Mouse (Mus musculus) G1E (cell line): Measurements from ENCODE around the gene Rnf130. TPM values are rescaled to one million over a fixed set of nuclear protein-coding genes. Genes with fewer than 3 reads are reported as not detected.
"Not testable (repeated sequence)": the region's sequence is repeated elsewhere in the genome, so short reads cannot be mapped to it uniquely, and the experiment has no call there.

Experiments
- ATAC-seq: 2 replicates; pipeline ENCODE4 v1.8.0; 2016; ENCODE audit warnings: mild to moderate bottlenecking; ENCODE audit not compliant: insufficient number of reproducible peaks, poor library complexity, low FRiP score, severe bottlenecking; ENCODE audit errors: extremely low read depth
- DNase-seq: peaks from one replicate; pipeline ENCODE4 v3.0.0; 2012; ENCODE audit warnings: low spot score
- H3K27me3 ChIP-seq: 2 replicates; pipeline ENCODE4 v1.6.1; 2012; ENCODE audit warnings: mild to moderate bottlenecking, low read length, inconsistent platforms; ENCODE audit not compliant: insufficient read depth
- H3K36me3 ChIP-seq: replicated peaks from 2 replicates; pipeline ENCODE3; 2012; ENCODE audit warnings: mild to moderate bottlenecking, inconsistent platforms
- H3K4me1 ChIP-seq: 2 replicates; pipeline ENCODE4 v1.6.1; 2012; ENCODE audit warnings: low read depth, low read length, inconsistent platforms, mixed read lengths; ENCODE audit not compliant: insufficient read depth
- H3K4me3 ChIP-seq: 2 replicates; pipeline ENCODE4 v1.5.1; 2012; ENCODE audit warnings: low read depth, mild to moderate bottlenecking, inconsistent platforms, low read length, moderate library complexity, mixed read lengths
- H3K9me3 ChIP-seq: replicated peaks from 2 replicates; pipeline ENCODE4 v1.6.1; 2012; ENCODE audit warnings: inconsistent platforms
- CTCF ChIP-seq: IDR thresholded peaks from 2 replicates; pipeline ENCODE4 v1.5.1; 2012; ENCODE audit warnings: low read depth, low read length, inconsistent platforms, mixed read lengths
- GATA1 ChIP-seq: IDR thresholded peaks from 2 replicates; pipeline ENCODE4 v1.6.1; 2012; ENCODE audit warnings: borderline replicate concordance, low read length, inconsistent platforms, mixed read lengths
- GATA2 ChIP-seq: IDR thresholded peaks from 2 replicates; pipeline ENCODE4 v1.6.1; 2012; ENCODE audit warnings: low read depth, low read length, inconsistent platforms, borderline replicate concordance
- POLR2AphosphoS5 ChIP-seq: IDR thresholded peaks from 2 replicates; pipeline ENCODE4 v1.6.1; 2012; ENCODE audit warnings: low read depth, low read length, inconsistent platforms; ENCODE audit not compliant: insufficient replicate concordance
- TAL1 ChIP-seq: conservative IDR thresholded peaks from 2 replicates; pipeline ENCODE4 v1.6.1; 2012; ENCODE audit warnings: low read depth, low read length, inconsistent platforms, mixed read lengths
- polyA plus RNA-seq: library from polyadenylated mRNA; stranded (reverse); fragments of >175 nt; gene quantifications from 2 replicates; pipeline ENCODE4 v1.2.3, GENCODE M21; 2012
- total RNA-seq, 2 experiments: library from RNA; stranded (forward) in 1 of 2; stranded (reverse) in 1 of 2; fragments of 200-1000 nt in 1 of 2; fragments of >200 nt in 1 of 2; fragmentation: Nextera tagmentation in 1 of 2; gene quantifications; 2 replicates each; pipeline ENCODE4 v1.2.3; 2014 to 2017

The Rnf130 gene
- total and polyA plus RNA-seq, 3 experiments = 80.8 to 225 (median 199) TPM

DNA sequence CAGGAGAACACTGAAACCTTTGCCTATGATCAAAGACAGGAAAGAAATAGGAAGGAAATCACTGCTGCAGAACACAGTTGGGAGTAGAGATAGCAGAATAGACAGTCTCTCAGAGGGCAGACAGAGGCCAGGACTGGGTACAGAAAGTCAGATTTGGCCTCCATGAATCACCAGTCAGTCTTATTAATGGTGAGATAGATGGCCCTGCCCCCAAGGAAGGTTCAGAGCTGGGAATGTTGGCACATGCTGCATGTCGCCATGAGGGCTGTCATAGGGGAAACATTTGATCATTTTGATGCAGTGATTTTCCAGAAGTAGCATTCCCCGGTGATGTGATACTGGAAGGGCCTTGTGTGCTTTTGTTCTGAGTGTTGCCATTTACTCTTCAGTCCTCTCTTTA lies 74.5 kb downstream of the Rnf130 start:
- no peak for TF ChIP-seq CTCF
- no peak for TF ChIP-seq GATA1
- no peak for TF ChIP-seq GATA2
- no peak for TF ChIP-seq TAL1
- no peak for TF ChIP-seq POLR2AphosphoS5
- H3K4me3 ChIP-seq = no peak overlapping the region
- ATAC-seq (no peak), DNase-seq (no peak)
- H3K4me1 ChIP-seq = peaks cover 11% of the 10 kb centered on the region
- H3K36me3 ChIP-seq = peaks cover 90% of the 10 kb centered on the region
- H3K27me3 ChIP-seq = no peaks in the 10 kb centered on the region; the same call in 1 of the 2 replicates
- no peaks in the 10 kb centered on the region for H3K9me3 ChIP-seq

DNA sequence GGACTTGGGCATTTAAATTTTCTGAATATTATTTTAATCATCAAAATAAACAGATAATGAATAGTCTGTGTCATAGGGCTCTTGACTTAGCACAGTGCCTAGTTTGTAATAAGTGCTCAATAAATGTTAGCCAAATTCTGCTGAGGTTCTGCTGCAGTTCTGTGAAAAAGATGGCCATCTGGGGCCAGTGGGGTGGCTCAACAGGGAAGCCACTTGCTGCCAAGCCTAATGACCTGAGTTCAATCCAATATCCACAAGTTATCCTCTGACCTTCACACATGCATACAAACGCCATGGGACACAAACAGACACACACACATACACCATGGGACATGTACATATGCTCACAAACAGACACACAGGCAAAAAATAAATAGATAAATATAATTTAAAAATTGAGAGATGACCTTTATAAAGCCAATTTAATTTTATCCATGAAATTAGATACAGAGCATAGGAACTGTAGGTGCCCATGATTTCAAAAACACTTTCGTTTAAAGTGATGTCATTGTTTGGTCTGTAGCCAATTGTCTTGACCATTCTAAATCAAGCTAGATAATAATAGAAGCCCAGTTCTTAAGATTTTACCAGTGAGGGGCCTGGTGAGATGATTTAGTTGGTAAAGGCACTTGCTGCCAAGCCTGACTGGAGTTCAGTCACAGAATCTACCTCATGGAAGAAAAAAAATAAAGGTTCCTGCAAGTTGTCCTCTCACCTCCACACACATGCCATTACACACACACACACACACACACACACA lies 75.6 kb downstream of the Rnf130 start:
- Histone ChIP-seq H3K4me1 (peaks cover 16% of the 10 kb centered on the region), H3K9me3 (no peaks in the 10 kb centered on the region), H3K27me3 (no peaks in the 10 kb centered on the region; the same call in 1 of the 2 replicates), H3K4me3 (no peak overlapping the region), H3K36me3 (peaks cover 87% of the 10 kb centered on the region)
- no peak for TF ChIP-seq TAL1
- no peak for DNase-seq
- no peak for ATAC-seq

DNA sequence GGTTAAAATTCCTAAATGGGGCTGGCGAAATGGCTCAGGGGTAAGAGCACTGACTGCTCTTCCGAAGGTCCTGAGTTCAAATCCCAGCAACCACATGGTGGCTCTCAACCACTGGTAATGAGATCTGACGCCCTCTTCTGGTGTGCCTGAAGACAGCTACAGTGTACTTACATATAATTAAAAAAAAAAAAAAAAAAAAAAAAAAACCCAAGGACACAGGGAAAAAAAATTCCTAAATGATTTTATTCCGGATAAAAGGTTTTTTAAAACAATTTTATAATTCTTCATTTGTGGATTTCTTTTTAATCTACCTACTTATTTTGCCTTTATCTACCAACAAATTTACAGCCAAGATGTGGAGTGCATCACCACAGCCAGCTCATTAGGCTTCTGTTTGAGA lies 76.8 kb downstream of the Rnf130 start:
- not testable (repeated sequence) for DNase-seq, H3K9me3 ChIP-seq, ATAC-seq, H3K4me3 ChIP-seq, H3K27me3 ChIP-seq
- Histone ChIP-seq H3K4me1 (peaks cover 21% of the 10 kb centered on the region), H3K36me3 (peaks cover 87% of the 10 kb centered on the region)

DNA sequence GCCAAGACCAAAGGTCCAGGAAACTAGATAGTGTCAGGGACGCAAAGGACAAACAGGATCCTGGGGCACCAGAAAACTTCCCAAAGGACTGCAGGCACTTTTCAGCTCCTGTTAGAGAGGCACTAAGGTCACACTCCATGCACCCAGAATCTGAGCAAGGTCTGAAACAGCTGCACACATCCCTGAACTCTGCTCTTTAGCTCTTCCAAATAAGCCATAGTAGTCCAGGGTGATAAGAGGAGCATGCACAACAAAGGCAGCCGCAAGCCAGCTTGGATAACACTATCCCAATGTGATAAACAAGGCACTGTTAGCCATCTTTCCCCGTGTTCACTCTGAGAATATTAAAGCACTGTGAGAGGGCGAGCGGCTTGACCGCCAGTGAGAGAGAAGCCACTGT lies 78.9 kb downstream of the Rnf130 start:
- DNase-seq (no peak), ATAC-seq (no peak)
- TF ChIP-seq TAL1 = no peak
- no peak for TF ChIP-seq CTCF
- no peak for TF ChIP-seq POLR2AphosphoS5
- TF ChIP-seq GATA1 = no peak
- no peak for TF ChIP-seq GATA2
- Histone ChIP-seq H3K36me3 (peaks cover 80% of the 10 kb centered on the region), H3K9me3 (no peaks in the 10 kb centered on the region), H3K4me1 (peaks cover 30% of the 10 kb centered on the region), H3K4me3 (no peak overlapping the region), H3K27me3 (no peaks in the 10 kb centered on the region; the same call in 1 of the 2 replicates)

DNA sequence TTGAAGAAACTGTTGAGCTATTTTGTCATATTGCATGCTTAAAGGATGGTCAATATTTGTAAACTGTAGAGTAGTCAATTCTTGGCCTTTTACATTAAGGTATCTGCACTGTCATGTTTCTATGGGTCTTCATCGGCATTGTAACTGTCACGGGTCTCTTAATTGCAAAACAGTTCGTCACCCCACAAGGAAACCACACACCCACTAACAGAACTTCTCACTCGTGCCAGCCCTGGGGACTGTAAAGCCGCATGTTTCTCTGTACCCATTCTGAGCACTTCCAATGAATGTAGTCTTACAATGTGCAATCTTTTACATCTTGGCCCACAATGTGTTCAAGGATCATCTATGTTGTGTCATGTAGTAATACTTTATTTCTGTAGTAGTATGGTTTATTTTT lies 80.1 kb downstream of the Rnf130 start:
- ATAC-seq (no peak), DNase-seq (no peak)
- no peaks in the 10 kb centered on the region for H3K9me3 ChIP-seq
- H3K4me3 ChIP-seq = no peak overlapping the region
- peaks cover 30% of the 10 kb centered on the region for H3K4me1 ChIP-seq
- no peaks in the 10 kb centered on the region; the same call in 1 of the 2 replicates for H3K27me3 ChIP-seq
- TF ChIP-seq CTCF (no peak), GATA2 (no peak), GATA1 (no peak), POLR2AphosphoS5 (no peak), TAL1 (no peak)
- peaks cover 74% of the 10 kb centered on the region for H3K36me3 ChIP-seq

DNA sequence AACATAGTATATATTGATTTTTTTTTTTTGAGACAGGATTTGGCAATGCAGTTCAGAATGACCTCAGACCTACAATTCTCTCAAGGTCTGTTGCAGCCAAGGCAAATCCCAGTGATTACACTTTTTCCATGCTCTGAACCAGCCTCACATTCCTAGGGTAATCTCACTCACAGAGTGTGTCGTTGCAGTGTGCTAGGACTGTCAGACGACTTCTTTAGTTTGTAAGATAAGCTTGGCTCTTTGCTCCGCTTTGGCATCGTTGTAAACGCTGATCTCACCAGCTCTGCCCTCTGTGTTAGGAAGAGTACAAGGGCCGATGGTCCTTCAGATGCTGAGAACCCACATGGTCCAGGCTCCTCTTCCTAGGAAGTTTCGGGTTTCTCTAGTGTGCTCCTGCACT lies 80.9 kb downstream of the Rnf130 start:
- Histone ChIP-seq H3K4me1 (peaks cover 30% of the 10 kb centered on the region), H3K36me3 (peaks cover 72% of the 10 kb centered on the region), H3K9me3 (no peaks in the 10 kb centered on the region), H3K4me3 (no peak overlapping the region), H3K27me3 (no peaks in the 10 kb centered on the region; the same call in 1 of the 2 replicates)
- TF ChIP-seq TAL1 = no peak
- no peak for TF ChIP-seq CTCF
- TF ChIP-seq GATA2 = no peak
- TF ChIP-seq GATA1 = no peak
- no peak for TF ChIP-seq POLR2AphosphoS5
- DNase-seq = no peak
- no peak for ATAC-seq

DNA sequence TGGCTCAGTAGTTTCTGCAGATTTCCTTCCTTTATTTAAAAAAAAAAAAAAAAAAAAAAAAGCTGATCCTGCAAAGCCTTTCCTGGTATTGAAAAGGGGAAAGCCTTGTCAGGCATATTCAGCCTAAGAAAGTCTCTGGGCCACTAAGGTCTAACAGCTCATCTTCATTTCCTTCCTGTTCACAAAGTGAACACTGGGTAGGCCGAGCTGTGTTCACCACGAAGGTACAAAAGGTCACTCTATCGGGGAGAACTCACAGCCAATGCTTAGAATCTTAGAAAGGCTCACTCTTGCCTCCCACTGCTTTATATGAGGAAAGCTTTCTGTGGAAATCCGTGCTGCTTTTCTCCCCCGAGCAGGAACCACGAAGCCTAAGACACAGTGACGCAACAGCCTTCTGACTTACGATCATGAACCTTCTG lies 83.7 kb downstream of the Rnf130 start:
- H3K9me3 ChIP-seq = no peaks in the 10 kb centered on the region
- ATAC-seq = no peak
- H3K27me3 ChIP-seq = no peaks in the 10 kb centered on the region; the same call in 1 of the 2 replicates
- TF ChIP-seq POLR2AphosphoS5 (no peak), GATA2 (no peak), GATA1 (no peak), TAL1 (no peak), CTCF (no peak)
- H3K36me3 ChIP-seq = peaks cover 57% of the 10 kb centered on the region
- no peak for DNase-seq
- peaks cover 30% of the 10 kb centered on the region for H3K4me1 ChIP-seq
- no peak overlapping the region for H3K4me3 ChIP-seq
